Mouse (Mus musculus): ENCODE data around the gene Olig1. TPM values are rescaled to one million over a fixed set of nuclear protein-coding genes. Genes with fewer than 3 reads are reported as not detected.
"Not testable (repeated sequence)": the region's sequence is repeated elsewhere in the genome, so short reads cannot be mapped to it uniquely, and the experiment has no call there.

Gene Olig1
- total RNA-seq, 2 experiments from 2014 or later = 159 to 174 TPM

- no peak for DNase-seq (ENCODE audit: low spot score in 2 of 2)
Measured at GRCm38 (mm10) chr16:91239024-91239423, 30.5 kb upstream of the Olig1 start.

DNA sequence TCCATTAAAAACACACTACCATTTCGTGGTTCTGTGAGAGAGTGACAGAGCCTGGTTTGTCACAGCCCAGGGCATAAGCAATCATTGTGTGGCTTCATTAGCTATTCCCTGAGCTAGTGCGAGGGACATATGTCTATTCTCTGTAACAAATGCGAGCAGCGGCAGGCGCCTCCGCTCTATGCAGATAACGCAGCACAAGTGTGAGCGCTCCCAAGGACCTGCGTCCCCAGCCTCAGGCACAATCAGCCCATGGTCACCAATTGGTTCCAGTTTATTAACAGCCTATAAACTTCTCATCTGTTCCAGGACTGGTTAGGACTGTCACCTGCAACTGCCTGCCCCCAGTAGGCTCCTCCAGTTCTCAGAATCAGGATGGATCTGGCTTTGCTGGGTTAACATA, 23.3 kb upstream of the Olig1 start:
- DNase-seq (ENCODE audit: low spot score in 2 of 2) = no peak

DNA sequence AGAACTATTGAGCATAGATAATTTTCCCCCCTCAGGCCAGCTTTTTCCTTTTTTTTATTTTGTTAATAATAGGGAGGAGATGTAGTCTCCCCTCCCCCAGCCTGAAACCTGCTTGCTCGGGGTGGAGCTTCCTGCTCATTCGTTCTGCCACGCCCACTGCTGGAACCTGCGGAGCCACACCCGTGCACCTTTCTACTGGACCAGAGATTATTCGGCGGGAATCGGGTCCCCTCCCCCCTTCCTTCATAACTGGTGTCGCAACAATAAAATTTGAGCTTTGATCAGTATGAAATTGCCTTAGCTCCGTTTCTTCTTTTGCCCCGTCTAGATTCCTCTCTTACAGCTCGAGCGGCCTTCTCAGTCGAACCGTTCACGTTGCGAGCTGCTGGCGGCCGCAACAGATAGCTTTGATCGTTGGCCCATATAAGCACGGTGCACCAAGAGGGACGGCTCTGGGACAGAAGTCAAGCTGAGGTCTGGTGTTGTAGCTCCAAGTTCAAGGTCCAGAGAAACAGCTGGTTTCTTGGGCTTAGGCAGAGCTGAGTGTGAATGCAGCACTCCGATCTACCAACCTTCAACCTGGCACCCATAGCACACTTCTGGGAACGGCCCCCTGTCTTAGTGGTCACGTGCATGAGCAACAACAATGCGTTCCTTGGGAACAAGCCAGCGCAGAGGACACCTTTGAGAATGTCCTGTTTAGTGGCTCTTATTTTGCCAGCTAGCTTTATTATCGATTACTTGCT, 14.0 kb upstream of the Olig1 start:
- DNase-seq (ENCODE audit: low spot score in 2 of 2) = not testable (repeated sequence)

DNA sequence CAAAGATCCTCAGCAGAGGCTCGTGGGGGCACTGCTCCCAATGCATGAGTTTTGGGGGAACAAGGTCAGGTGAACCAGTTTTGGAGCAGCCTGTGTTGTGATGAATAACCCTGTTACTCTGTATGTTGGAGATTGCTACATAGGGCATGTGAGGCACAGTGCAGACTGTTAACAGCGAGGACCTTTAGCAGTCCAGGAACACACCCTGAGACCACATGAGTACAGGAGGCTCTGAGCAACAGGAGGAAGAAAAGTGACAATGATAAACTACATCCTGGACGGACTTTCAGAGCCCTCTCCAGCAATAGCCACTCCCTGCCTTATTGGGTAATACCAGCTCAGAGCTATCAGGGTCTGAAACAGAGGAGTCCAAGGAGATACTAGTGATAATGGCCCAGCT, 10.6 kb upstream of the Olig1 start:
- no peak for DNase-seq (ENCODE audit: low spot score in 2 of 2)

DNA sequence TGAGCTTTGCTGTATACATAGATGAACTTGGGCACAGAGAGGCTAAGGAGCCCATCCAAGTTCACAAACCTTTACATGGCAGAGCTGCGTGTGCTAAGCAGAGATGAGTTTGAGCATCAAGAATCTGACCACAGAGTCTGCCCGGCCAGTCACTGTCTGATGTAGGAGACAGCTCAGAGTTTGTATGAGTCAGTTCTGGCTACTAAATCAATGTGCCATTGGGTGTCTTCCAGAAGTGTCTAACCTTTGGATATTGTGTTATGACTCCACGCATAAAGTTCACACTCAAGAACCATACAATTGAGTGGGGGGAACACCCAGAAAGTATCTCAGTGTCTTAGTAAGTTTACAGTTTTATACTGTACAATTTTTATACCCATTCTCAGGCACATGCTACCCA, 8.7 kb upstream of the Olig1 start:
- no peak for DNase-seq (ENCODE audit: low spot score in 2 of 2)

- peak; percentile 43 to 62 for DNase-seq (ENCODE audit: low spot score in 2 of 2)
Measured at GRCm38 (mm10) chr16:91262467-91263220, 6.9 kb upstream of the Olig1 start.

- peak; percentile 75 to 81 for DNase-seq (ENCODE audit: low spot score in 2 of 2)
Measured at GRCm38 (mm10) chr16:91265972-91266371, 3.6 kb upstream of the Olig1 start.

GRCm38 (mm10) chr16:91268724-91269452, 684 bp upstream of the Olig1 start:
- DNase-seq (ENCODE audit: low spot score in 2 of 2) = no peak

- peak; percentile 52 to 69 for DNase-seq (ENCODE audit: low spot score in 2 of 2)
Measured at GRCm38 (mm10) chr16:91270212-91270971, 820 bp downstream of the Olig1 start.

DNA sequence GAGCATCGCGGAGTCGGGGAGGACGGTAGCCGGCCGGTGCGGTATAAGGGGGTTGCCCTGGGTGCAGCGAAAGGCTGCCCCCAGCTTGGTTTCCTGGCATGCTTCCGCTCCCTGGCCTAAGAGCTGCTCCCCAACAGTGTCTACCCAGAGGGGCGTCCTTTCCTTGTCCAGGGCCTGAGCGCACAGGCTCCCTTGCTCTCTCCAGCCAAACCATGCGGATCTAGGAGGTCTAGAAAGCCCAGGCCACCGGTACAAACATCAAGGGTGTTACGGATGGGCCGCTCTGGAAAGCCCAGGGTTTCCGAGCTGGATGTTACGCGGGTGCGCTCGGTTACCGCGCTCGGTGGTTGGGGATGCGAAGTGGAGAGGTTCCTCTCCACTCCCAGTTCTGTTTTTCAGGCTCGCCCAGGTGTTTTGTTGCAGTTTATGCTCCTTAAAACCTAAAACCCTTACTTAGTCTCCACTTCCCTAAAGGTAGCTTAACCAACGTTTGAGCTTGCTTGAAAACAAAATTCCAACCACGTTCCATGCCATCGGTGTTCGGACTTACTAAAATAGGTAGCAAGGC, 1.5 kb downstream of the Olig1 start:
- peak in 1 of 2 experiments; percentile 36 for DNase-seq (ENCODE audit: low spot score in 2 of 2)

DNA sequence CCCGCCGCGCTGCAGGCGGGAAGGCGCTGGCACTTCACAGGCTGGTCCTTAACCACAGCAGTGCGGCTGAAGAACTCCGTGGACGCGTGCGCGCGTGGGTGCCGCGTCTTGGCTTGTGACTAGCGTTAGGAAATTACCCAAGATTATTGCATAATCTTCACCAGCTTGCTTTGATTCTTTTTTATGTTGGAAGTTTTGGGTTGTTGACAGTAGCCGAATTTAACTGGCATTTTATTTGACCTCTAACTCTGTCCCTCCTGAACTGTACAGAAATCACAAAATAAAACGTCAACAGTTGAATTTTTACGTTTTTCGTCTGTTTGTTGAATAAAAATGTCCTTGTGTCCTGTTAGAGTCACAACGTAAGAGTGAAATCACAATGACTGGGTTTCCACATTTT, 2.1 kb downstream of the Olig1 start:
- DNase-seq (ENCODE audit: low spot score in 2 of 2) = peak in 1 of 2 experiments; percentile 20

DNA sequence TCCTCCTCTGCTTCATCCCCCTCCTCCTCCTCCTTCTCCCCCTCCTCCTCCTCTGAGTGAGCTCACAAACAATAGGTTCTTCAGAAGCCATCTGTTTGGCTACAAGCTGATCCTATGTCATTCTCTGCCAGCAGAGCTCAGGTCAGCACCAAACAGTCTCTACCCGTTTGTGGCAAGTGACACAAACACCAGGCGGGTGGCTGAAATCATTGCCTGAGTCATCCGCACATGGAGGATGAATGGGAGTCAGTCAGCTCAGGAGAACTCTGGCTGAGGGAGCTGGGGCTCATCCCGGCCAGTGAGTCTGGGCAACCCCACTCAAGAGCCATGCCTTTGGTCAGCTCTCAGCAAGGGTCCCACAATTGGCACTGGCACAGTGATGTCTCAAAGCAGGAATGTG, 10.9 kb downstream of the Olig1 start:
- no peak for DNase-seq (ENCODE audit: low spot score in 2 of 2)

DNA sequence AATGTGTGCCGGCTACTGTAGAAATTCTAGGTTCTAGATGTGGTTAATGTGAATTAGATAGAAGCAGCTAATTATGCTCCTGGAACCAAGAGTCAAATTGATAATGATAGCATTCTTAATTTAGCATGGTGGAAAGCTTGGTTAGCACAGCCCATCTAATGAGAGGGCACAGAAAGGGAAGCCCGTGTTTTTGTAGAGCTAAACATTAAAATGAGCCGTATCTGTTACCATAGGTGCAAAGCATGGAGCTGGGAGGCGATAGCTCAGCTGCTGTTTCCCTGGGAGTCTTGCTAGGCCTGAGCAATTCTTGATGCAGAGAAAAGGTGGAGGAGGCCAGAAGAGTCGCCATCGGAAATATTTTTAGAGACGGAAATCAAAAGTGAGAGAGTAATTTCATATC, 22.5 kb downstream of the Olig1 start:
- DNase-seq (ENCODE audit: low spot score in 2 of 2) = no peak

- DNase-seq (ENCODE audit: low spot score in 2 of 2) = no peak
Measured at GRCm38 (mm10) chr16:91292719-91293333, 23.3 kb downstream of the Olig1 start.

DNA sequence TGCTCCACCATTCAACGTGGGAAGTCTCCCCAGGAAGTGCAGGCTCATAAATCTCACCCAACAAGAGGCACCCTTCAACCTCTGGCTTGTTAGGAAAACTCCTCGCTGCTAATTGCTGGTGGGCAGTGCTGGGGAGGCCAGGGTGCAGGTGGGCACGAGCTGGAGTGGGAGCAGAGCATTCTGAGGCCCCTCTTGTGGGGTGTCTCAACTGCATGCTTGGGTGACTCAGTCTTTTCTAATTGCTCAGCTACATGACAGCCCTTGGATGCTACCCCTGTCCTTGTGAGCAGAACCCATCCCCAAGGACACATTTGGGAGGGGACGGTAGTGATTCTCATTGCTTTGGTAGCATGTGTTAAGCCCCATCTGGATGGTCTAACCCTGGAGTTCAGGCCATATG, 28.2 kb downstream of the Olig1 start:
- DNase-seq (ENCODE audit: low spot score in 2 of 2) = no peak

DNA sequence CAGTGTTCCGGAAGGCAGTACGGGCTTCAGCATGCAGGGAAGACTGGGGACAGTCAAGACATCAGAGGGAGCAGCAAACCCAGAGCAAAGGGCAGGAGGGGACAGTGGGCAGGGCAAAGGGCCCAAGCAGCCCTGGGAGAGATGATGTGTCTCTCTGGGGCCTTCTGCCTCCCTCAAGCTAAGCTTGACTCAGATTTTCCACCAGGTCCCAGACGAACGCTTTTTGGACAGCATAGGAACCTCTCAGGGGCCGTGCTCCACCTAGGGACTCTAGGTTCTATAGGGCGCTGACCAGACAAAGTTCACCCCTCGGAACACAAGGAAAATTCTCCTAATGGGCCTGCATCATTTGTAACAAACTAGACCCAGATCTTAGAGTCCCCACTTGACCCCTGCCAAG, 29.8 kb downstream of the Olig1 start:
- no peak for DNase-seq (ENCODE audit: low spot score in 2 of 2)

- DNase-seq (ENCODE audit: low spot score in 2 of 2) = no peak
Measured at GRCm38 (mm10) chr16:91300641-91301441, 31.3 kb downstream of the Olig1 start.

DNA sequence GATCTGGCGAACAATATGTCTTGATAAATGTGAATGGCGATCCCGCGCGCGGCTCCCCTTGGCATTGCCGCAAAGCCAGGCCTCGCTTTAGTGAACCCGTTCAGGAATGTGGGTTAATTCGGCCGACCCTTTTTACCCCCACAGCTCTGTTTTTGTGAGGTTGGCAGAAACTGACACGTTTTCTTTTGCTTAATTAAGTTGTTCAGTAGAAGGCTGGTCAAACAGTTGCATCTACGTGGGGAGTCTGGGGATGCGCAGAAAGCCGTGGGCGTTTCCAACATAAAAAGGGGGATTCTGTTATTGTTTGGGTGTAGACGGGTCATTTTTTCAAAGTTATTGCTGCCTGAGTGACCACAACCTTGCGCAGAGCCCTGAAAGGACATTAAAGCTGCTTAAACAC, 31.9 kb downstream of the Olig1 start:
- no peak for DNase-seq (ENCODE audit: low spot score in 2 of 2)
